Mouse (Mus musculus) urinary bladder, postnatal 14 days (tissue): ENCODE measurements around the gene Sipa1l1.

Experiments
- DNase-seq: peaks from one replicate; pipeline ENCODE4 v3.0.0; 2021; ENCODE audit warnings: low spot score

Gene Sipa1l1

DNA sequence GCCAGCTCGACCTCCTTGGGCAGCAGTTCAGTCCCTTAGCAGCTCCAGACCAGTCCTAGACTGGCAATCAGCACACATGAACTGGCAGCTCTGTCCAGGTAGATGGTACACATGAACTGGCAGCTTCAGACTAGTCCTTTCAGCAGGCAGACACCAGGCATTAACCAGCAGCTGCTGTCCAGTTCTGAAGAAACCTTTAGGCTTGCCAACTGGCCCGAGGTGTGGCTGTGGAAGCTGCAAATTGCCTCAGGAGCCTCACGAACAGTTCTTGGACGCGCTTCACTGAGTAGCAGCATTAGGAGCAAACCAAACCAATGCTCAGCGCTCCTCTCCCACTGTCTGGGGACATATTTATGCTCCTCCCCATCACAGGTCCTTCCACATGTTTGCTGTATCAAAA is 128.1 kb downstream of the Sipa1l1 start:
- no peak for DNase-seq

DNA sequence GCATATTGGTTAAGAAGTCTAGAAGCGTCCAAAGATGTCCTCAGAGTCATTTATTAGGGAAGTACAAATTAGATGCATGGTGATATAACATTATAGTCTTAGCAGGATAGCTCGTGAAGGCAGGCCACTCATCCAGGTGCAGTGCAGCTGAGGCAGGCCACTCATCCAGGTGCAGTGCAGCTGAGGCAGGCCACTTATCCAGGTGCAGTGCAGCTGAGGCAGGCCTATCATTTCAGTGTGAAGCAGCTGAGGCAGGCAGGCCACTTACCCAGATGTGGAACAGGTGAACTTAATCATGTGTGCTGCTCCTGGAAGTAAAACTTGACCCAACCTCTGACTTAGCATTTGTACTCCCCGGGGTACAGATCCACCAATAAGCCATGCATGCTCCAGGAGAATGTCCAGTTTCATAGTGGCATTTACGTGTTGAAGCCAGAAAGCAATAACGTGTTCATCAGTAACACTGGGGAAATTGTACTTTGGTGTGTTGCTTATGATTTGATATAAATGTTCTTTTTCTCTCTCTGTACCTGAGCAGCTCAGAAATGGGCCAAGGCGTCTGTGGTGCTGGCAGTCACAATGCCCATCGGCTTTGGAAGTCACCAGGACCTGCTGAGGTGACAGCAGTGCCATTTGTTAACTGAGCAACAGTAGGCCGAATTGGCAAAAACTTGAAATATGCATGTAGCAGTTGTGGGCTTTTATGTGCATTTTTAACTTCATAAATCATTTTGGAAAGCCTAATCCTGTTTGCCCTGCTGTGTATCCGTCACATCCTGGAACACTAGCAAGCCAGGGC is 129.7 kb downstream of the Sipa1l1 start:
- no peak for DNase-seq

DNA sequence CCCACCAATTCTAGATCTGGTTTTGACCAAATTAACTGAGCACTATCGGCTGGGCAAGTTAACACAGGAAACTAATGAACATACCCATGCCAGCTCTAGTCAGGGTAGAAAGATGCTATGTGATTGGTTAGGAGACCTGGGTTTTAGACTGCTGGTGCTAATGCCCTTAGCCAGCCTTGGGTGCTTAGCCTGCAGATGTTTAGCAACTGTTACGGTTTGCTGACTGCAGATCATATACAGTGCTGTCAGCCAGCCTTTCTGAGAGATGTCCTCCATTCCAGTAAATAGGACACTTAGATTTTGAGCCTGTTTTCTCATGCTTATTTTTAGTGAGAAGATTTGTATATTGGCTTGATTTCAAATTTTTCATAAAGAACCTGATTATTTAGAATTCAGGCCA is 135.0 kb downstream of the Sipa1l1 start:
- DNase-seq: no peak

GRCm38 (mm10) chr12:82306035-82306434 is 136.9 kb downstream of the Sipa1l1 start:
- DNase-seq: no peak

DNA sequence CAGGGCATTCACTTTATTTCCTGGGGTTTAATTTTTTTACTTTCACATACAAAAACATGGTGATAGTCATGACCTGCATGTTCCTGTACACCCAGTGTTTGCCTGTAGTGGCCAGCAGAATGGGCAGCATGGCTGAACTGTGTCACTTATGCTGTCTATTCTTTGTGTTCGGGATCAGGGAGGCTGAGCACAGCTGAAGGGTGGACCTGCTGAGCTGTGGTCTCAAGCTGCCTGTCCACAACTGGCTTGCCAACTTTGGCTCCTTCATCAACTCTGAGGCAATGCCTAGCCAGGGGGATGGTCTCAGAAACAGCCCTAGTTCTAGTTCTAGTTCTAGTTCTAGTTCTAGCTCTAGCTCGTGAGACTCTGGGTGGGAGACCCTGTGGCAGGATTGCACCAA is 142.5 kb downstream of the Sipa1l1 start:
- DNase-seq: no peak

- DNase-seq: no peak
These were observed 143.1 kb downstream of the Sipa1l1 start for GRCm38 (mm10) chr12:82312091-82312820.

DNA sequence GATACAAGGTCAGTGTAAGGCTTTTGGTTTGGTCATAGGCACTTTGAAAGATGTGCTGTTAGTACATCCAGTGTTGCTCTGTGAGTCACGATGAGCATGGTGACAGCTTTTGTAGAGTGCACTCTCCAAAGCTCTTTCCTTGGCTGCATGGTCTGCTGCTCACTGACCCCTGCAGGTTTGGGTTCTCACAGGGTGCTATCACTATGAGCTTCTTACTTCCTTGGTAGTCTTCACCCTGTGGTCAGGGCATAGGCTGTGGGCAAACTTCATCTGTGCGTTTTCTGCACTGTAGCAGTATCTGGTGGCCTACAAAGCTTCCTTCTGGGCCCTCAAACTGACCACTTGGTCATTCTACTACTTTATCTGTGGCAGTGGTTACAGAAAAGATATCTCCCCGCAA is 144.0 kb downstream of the Sipa1l1 start:
- no peak for DNase-seq

GRCm38 (mm10) chr12:82319436-82320131 is 150.5 kb downstream of the Sipa1l1 start:
- DNase-seq: no peak

GRCm38 (mm10) chr12:82320204-82320603 is 151.1 kb downstream of the Sipa1l1 start:
- no peak for DNase-seq

- DNase-seq: no peak
These were observed 152.3 kb downstream of the Sipa1l1 start for GRCm38 (mm10) chr12:82321397-82321796.

- DNase-seq: no peak
These were observed 152.7 kb downstream of the Sipa1l1 start for GRCm38 (mm10) chr12:82321855-82322254.

GRCm38 (mm10) chr12:82322759-82323451 is 153.8 kb downstream of the Sipa1l1 start:
- DNase-seq: no peak

DNA sequence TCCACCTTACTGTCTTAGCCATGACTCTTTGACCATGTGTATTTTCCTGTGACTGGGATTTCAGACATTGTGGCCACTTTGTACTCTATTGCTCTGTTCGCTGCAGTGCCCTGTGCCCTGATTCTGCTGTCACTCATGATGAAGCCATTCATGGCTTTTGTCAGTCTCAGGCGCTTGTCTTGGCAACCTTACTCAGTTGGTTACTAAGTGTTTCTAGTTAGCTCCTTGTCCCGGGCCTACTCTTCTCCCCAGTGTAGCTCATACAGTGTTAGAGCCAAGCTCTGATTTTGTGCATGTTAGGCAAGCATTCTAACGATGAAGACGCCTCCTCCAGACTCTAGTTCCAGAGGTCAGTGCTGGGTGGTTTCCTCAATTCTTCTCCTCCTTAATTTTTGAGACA is 155.5 kb downstream of the Sipa1l1 start:
- DNase-seq: no peak

- DNase-seq: no peak
These were observed 156.4 kb downstream of the Sipa1l1 start for GRCm38 (mm10) chr12:82325502-82325901.

DNA sequence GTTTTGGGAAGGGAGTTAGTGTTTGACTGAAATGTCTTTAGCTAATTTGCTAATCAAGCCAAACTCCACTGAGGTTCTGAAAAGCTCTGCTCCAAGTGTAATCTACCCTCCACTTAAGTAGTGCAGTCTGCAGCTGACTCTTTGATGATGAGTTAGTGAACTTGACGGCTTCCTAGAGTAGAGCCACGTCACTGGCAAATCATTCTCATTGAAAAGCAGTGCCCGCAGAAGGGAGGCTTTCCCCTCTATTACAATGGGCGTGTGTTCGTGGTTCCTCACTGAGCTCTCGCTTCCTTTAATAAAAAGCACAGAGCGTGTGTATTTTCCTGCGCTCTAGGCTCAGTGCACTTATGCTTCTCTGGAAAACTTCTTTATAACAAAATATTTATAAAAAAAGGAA is 157.3 kb downstream of the Sipa1l1 start:
- no peak for DNase-seq

GRCm38 (mm10) chr12:82328112-82328511 is 159.0 kb downstream of the Sipa1l1 start:
- no peak for DNase-seq

DNA sequence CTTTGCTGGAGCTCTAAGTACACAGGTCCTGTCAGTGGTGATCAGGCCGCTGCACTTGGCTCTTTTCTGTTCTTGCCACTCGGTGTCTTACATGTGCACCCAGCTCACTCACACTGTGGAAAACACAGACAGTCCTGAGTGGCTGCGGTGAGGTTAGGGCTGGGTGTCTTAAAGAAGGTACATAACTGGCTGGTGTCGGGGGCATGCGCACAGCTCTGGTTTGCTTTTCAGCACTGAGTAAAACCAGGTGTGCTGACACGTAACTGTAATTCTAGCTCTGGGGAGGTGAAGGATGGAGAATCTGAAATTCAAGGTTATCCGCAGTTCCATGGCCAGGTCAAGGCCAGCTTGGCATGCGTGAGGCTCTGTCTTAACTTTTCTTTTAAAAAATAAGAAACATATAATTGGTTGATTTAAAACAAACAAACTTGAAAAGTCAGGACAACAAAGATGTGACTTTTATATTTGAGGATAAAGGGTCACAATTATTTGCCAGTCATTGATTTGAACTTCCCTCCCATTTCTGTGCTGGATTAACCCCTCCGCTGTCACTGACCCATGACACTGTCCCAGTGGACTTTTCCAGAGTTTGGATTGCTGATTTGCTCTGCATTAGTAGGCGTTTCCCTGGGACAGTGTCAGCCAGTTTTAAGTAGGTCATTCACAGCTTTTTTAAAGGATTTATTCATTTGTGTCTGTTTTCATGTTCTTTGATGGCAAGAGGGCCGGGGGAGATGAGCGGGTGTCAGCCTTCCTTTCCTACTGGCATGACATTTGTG is 163.9 kb downstream of the Sipa1l1 start:
- DNase-seq: no peak

DNA sequence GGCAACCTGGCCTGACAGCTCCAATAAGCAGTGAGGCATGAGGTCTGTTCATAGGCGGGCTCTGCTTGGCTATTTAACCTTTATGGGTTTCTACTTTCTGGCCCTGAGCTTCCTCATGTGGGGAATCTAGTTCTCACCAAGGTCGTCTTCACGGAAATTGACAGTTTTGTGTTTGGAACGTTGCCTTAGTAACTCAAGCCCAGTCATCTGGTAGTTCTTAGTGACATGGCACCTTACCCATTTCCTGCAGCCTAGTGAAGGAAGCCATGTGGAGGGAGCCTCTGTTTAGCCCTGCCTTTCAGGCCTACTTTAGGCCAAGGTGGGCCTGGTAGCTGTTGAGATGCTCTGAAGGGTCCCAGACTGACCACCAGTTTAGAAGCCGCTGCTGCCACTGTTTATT is 164.9 kb downstream of the Sipa1l1 start:
- no peak for DNase-seq

- no peak for DNase-seq
These were observed 165.4 kb downstream of the Sipa1l1 start for GRCm38 (mm10) chr12:82334550-82334949.

DNA sequence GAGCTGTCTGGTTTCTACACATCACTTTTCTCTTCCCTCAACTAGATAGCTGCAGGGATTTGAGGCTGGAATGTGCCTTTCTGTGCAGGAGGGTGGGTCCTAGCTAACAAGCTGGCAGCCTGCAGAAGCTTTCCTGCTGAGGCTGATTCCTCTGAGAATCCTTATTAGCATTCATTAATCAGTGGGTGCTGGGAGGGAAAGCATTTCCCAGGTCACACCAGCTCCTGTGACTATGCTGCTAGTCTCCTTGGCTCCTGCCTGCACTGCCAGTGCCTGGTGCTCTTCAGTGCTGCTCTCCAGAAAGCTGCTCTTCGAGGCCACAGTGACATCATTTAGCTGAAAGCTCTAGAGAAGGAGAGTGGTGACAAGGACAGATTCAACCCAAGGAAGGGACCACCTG is 166.0 kb downstream of the Sipa1l1 start:
- DNase-seq: no peak

- DNase-seq: no peak
These were observed 169.4 kb downstream of the Sipa1l1 start for GRCm38 (mm10) chr12:82338550-82338949.
